Mouse (Mus musculus): ENCODE data around the gene Gm10447.

- TF ChIP-seq CTCF (IDR thresholded peaks at IDR 0.05; ENCODE audit: insufficient read depth, low read depth, low read length) (no peak), POLR2A (IDR thresholded peaks at IDR 0.05; ENCODE audit: insufficient read depth, low read depth, low read length) (no peak)
These were observed 32.1 kb upstream of the Gm10447 start for GRCm38 (mm10) chr11:53489007-53489406.

Data from olfactory bulb, adult 2 months (tissue).